9 mouse cellular contexts compared by ENCODE assay signal in the genomic region with DNA sequence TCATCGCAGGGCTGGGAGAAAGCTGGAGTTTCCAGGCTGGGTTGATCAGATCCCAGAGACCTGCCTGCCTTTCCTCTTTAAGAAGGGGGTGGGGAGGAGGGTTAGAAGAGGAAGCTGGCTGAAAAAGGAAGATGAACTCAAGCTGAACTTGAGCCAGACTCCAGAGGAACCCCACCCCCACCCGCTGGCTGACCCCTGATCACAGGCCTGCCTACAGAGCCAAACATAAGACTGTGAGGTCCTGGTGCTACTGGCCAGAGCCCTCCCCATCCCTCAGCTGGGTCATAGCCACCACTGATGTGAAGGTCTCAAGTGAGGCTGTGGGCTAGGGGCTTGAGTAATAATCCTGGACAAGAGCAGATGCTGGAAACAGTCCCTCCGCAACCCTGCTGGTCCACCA. TPM values are rescaled to one million over a fixed set of nuclear protein-coding genes. Genes with fewer than 3 reads are reported as not detected.
DNase-seq lines count a peak whose midpoint lies in the region; ATAC-seq and TF ChIP-seq lines count a peak whose summit lies in the region.
"Had no signal": no experiment of that assay in that cellular context is flagged by ENCODE, and none has a peak within 500 bp of the region (broad histone marks: within the 10 kb centered on the region; RNA-seq: fewer than 3 reads in every experiment).

No protein-coding gene starts in this region.

- no peaks in the 10 kb centered on the region for H3K9me3 ChIP-seq in kidney, embryonic 15.5 days (replicated peaks)
- H3K9me3 ChIP-seq in forebrain, embryonic 16.5 days (ENCODE audit: control insufficient read depth, low read length): no peaks in the 10 kb centered on the region
- H3K9me3 ChIP-seq: midbrain, embryonic 12.5 days had no signal

- no peaks in the 10 kb centered on the region for H3K27me3 ChIP-seq in kidney, embryonic 15.5 days
- H3K27me3 ChIP-seq in thymus, adult 2 months (ENCODE audit: control insufficient read depth, insufficient read depth, low read length): no peaks in the 10 kb centered on the region
- peaks cover 6% of the 10 kb centered on the region; the same call in 1 of the 2 replicates for H3K27me3 ChIP-seq in forebrain, embryonic 16.5 days (replicated peaks; ENCODE audit: control insufficient read depth, insufficient read depth, low read length)

- 0 out of 2 replicates have a peak overlapping the region, but pooled peaks have one; percentile 14 for H3K9ac ChIP-seq in kidney, embryonic 15.5 days
- H3K9ac ChIP-seq in forebrain, embryonic 16.5 days (replicated peaks; ENCODE audit: low read depth, low read length): no peak overlapping the region
- H3K9ac ChIP-seq: midbrain, embryonic 12.5 days had no signal

- peak overlapping the region; percentile 94 for H3K27ac ChIP-seq in kidney, embryonic 15.5 days
- no peak overlapping the region for H3K27ac ChIP-seq in thymus, adult 2 months (ENCODE audit: control insufficient read depth, insufficient read depth, low read length)
- no peak overlapping the region for H3K27ac ChIP-seq in forebrain, embryonic 16.5 days (ENCODE audit: low read length)
- H3K27ac ChIP-seq: midbrain, embryonic 12.5 days had no signal

- 31% methylated on average over 3 of the region's 3 CpGs for WGBS in kidney, embryonic 15.5 days
- whole genome bisulfite sequencing in thymus, adult 2 months: 58% methylated on average over 3 of the region's 3 CpGs
- 53% methylated on average over 3 of the region's 3 CpGs for WGBS in forebrain, embryonic 16.5 days

- H3K4me1 ChIP-seq in kidney, embryonic 15.5 days: peaks cover 66% of the 10 kb centered on the region
- H3K4me1 ChIP-seq in thymus, adult 2 months (replicated peaks; ENCODE audit: control insufficient read depth, insufficient read depth, low read length): peaks cover 54% of the 10 kb centered on the region
- H3K4me1 ChIP-seq in forebrain, embryonic 16.5 days (replicated peaks; ENCODE audit: control insufficient read depth, insufficient read depth, low read length): peaks cover 3% of the 10 kb centered on the region; the same call in 1 of the 2 replicates
- H3K4me1 ChIP-seq: midbrain, embryonic 12.5 days had no signal

- H3K36me3 ChIP-seq in kidney, embryonic 15.5 days: 0 out of 2 replicates have a peak, but pooled peaks cover 4% of the 10 kb centered on the region
- no peaks in the 10 kb centered on the region for H3K36me3 ChIP-seq in thymus, adult 2 months (ENCODE audit: control insufficient read depth, insufficient read depth, low read length)
- H3K36me3 ChIP-seq in forebrain, embryonic 16.5 days (ENCODE audit: control insufficient read depth, insufficient read depth): no peaks in the 10 kb centered on the region
- H3K36me3 ChIP-seq: midbrain, embryonic 12.5 days had no signal

- no peak overlapping the region for H3K4me3 ChIP-seq in kidney, embryonic 15.5 days (replicated peaks)
- H3K4me3 ChIP-seq in thymus, adult 2 months (ENCODE audit: control insufficient read depth, insufficient read depth, low read length): no peak overlapping the region
- H3K4me3 ChIP-seq in forebrain, embryonic 16.5 days (replicated peaks; ENCODE audit: low read length): no peak overlapping the region
- H3K4me3 ChIP-seq: midbrain, embryonic 12.5 days had no signal

- peak overlapping the region; percentile 55 for H3K4me2 ChIP-seq in kidney, embryonic 15.5 days
- no peak overlapping the region for H3K4me2 ChIP-seq in forebrain, embryonic 16.5 days (ENCODE audit: low read length)
- H3K4me2 ChIP-seq: midbrain, embryonic 12.5 days had no signal

- TF ChIP-seq POLR2A in thymus, adult 2 months (IDR thresholded peaks at IDR 0.05; ENCODE audit: control insufficient read depth, extremely low read depth, insufficient read depth, low read length, poor library complexity): no peak

- no peak for TF ChIP-seq CTCF in thymus, adult 2 months (IDR thresholded peaks at IDR 0.05; ENCODE audit: borderline replicate concordance, control insufficient read depth, extremely low read depth, insufficient read depth, low read length, poor library complexity)

- peak; percentile 39 for ATAC-seq in granulocyte monocyte progenitor cell, adult 5-6 weeks (replicated peaks; ENCODE audit: poor library complexity, severe bottlenecking)
- ATAC-seq in kidney, embryonic 15.5 days (replicated peaks; ENCODE audit: low FRiP score): peak; percentile 54; the same call in 1 of the 2 replicates
- ATAC-seq in megakaryocyte, adult 5-6 weeks (ENCODE audit: poor library complexity, severe bottlenecking): peak; percentile 47
- no peak for ATAC-seq in forebrain, embryonic 16.5 days

- DNase-seq in embryo, embryonic 10 days (ENCODE audit: low spot score): peak; percentile 26
- no peak for DNase-seq in embryo, embryonic 9.5 days (ENCODE audit: extremely low spot score)
- DNase-seq in thymus, adult 2 months: no peak
- DNase-seq in cerebellum, adult 11-12 months: no peak

RNA-seq across cellular contexts. Expression of a gene that starts 3.8 kb away (rescaled TPM):
- 9.8 and 13.1 TPM in 2 replicates for total RNA-seq in granulocyte monocyte progenitor cell, adult 5-6 weeks (2014; fragmentation: Nextera tagmentation)
- 14.4 and 17.5 TPM in 2 replicates for total RNA-seq in granulocyte monocyte progenitor cell, adult 5-6 weeks (2017)
- 16.6 and 17.7 TPM in 2 replicates for polyA plus RNA-seq in kidney, embryonic 15.5 days (2015; fragmentation: Nextera tagmentation; extraction: Ambion mirVana)
- total RNA-seq in megakaryocyte, adult 5-6 weeks (2015): 54.2 and 57.5 TPM in 2 replicates
- 66.0 and 68.3 TPM in 2 replicates for total RNA-seq in megakaryocyte, adult 5-6 weeks (2017)
- 13.4 and 14.3 TPM in 2 replicates for polyA plus RNA-seq in thymus, adult 2 months (2012; rRNA removed)
- 0.41 and 0.47 TPM in 2 replicates for polyA plus RNA-seq in forebrain, embryonic 16.5 days (2015; fragmentation: Nextera tagmentation; extraction: Ambion mirVana)

RNA-seq across cellular contexts. Expression of a gene that starts 26.1 kb away (rescaled TPM):
- 63.8 and 67.1 TPM in 2 replicates for total RNA-seq in granulocyte monocyte progenitor cell, adult 5-6 weeks (2014; fragmentation: Nextera tagmentation)
- 155 and 170 TPM in 2 replicates for total RNA-seq in granulocyte monocyte progenitor cell, adult 5-6 weeks (2017)
- polyA plus RNA-seq in kidney, embryonic 15.5 days (2015; fragmentation: Nextera tagmentation; extraction: Ambion mirVana): 56.1 and 59.9 TPM in 2 replicates
- total RNA-seq in megakaryocyte, adult 5-6 weeks (2015): 77.5 and 77.7 TPM in 2 replicates
- 120 and 125 TPM in 2 replicates for total RNA-seq in megakaryocyte, adult 5-6 weeks (2017)
- polyA plus RNA-seq in thymus, adult 2 months (2012; rRNA removed): 31.8 and 33.0 TPM in 2 replicates
- 50.8 and 56.9 TPM in 2 replicates for polyA plus RNA-seq in forebrain, embryonic 16.5 days (2015; fragmentation: Nextera tagmentation; extraction: Ambion mirVana)

RNA-seq across cellular contexts. Expression of a gene that starts 36.9 kb away (rescaled TPM):
- 36.0 and 42.2 TPM in 2 replicates for total RNA-seq in granulocyte monocyte progenitor cell, adult 5-6 weeks (2014; fragmentation: Nextera tagmentation)
- 33.7 and 33.9 TPM in 2 replicates for total RNA-seq in granulocyte monocyte progenitor cell, adult 5-6 weeks (2017)
- polyA plus RNA-seq in kidney, embryonic 15.5 days (2015; fragmentation: Nextera tagmentation; extraction: Ambion mirVana): 6.7 and 7.3 TPM in 2 replicates
- total RNA-seq in megakaryocyte, adult 5-6 weeks (2015): 14.1 and 14.6 TPM in 2 replicates
- total RNA-seq in megakaryocyte, adult 5-6 weeks (2017): 27.0 and 31.9 TPM in 2 replicates
- polyA plus RNA-seq in thymus, adult 2 months (2012; rRNA removed): 51.7 and 57.2 TPM in 2 replicates
- polyA plus RNA-seq in forebrain, embryonic 16.5 days (2015; fragmentation: Nextera tagmentation; extraction: Ambion mirVana): 3.8 and 4.7 TPM in 2 replicates
